Mouse (Mus musculus): ENCODE measurements around the gene Plekha4. TPM values are rescaled to one million over a fixed set of nuclear protein-coding genes. Genes with fewer than 3 reads are reported as not detected.
A peak's percentile ranks its signal among the peaks of the same experiment; 100 is the strongest.

Gene Plekha4
- polyA plus RNA-seq, 1 experiment from 2014 or later: 0.51 TPM

DNA sequence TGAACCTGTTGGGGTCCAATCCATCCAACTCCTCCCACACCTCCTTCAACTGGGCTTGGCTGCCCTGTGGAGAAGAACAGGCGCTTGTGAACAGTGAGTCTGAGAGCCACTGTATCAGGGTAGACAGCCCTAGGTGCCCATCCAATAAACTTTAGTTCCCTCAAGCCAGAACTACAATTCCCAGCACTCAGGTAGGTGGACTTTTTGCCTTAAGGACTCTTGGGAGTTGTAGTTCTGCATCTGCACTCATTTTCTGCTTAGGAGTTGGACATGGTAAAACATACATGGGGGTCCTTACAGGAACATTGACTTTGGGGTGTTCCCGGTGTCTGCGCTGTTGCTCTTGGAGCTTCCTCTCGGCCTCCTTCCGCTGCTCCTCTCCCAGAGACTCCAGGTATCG lies 27.7 kb upstream of the Plekha4 start:
- Histone ChIP-seq H3K9me3 (ENCODE audit: low read length) (no peaks in the 10 kb centered on the region), H3K27me3 (ENCODE audit: insufficient read depth, low read length) (no peaks in the 10 kb centered on the region), H3K27ac (ENCODE audit: low read depth) (no peak overlapping the region), H3K4me2 (ENCODE audit: low read depth, low read length) (no peak overlapping the region), H3K36me3 (replicated peaks; ENCODE audit: insufficient read depth, low read length) (peaks cover 91% of the 10 kb centered on the region), H3K4me3 (ENCODE audit: low read depth, low read length) (no peak overlapping the region), H3K9ac (replicated peaks) (no peak overlapping the region), H3K4me1 (ENCODE audit: insufficient read depth) (no peaks in the 10 kb centered on the region)
- 96% methylated on average over 6 of the region's 6 CpGs for WGBS (ENCODE audit: insufficient replicate concordance)
- no peak for TF ChIP-seq EP300 (IDR thresholded peaks at IDR 0.05; ENCODE audit: low read depth)
- no peak for TF ChIP-seq CTCF (IDR thresholded peaks at IDR 0.05; ENCODE audit: low read depth)
- no peak for DNase-seq
- ATAC-seq: no peak

DNA sequence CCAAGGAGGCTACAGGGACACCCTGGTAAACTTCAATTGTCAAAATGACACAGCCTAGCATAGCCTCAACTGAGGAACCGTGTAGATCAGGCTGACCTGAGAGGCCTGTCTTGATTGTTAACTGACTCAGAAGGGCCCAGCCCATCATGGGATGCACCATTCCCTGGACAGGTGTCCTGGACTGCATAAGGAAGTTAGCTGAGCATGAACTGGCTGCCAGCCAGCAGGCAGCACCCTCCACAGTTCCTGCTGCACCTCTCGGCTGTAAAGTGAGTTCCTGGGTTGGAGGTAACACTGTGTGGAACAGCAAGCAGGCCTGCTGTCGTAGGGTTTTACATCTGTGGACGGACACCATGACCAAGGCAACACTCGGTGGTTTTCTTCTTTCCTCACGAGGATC lies 18.5 kb upstream of the Plekha4 start:
- ATAC-seq (no peak), DNase-seq (no peak)
- Histone ChIP-seq H3K9ac (replicated peaks) (peak overlapping the region; percentile 57), H3K36me3 (replicated peaks; ENCODE audit: insufficient read depth, low read length) (peaks cover 27% of the 10 kb centered on the region; the same call in 1 of the 2 replicates), H3K4me2 (ENCODE audit: low read depth, low read length) (peak overlapping the region; percentile 93), H3K27ac (ENCODE audit: low read depth) (no peak overlapping the region), H3K4me1 (ENCODE audit: insufficient read depth) (peaks cover 23% of the 10 kb centered on the region), H3K4me3 (ENCODE audit: low read depth, low read length) (peak overlapping the region; percentile 95; the same call in 1 of the 2 replicates), H3K9me3 (ENCODE audit: low read length) (no peaks in the 10 kb centered on the region), H3K27me3 (ENCODE audit: insufficient read depth, low read length) (no peaks in the 10 kb centered on the region)
- WGBS (ENCODE audit: insufficient replicate concordance): 81% methylated on average over 6 of the region's 6 CpGs
- TF ChIP-seq CTCF (IDR thresholded peaks at IDR 0.05; ENCODE audit: low read depth): no peak
- TF ChIP-seq EP300 (IDR thresholded peaks at IDR 0.05; ENCODE audit: low read depth): no peak

GRCm38 (mm10) chr7:45508561-45508960 lies 17.6 kb upstream of the Plekha4 start:
- 57% methylated on average over 6 of the region's 6 CpGs for WGBS (ENCODE audit: insufficient replicate concordance)
- peaks cover 20% of the 10 kb centered on the region; the same call in 1 of the 2 replicates for H3K36me3 ChIP-seq (replicated peaks; ENCODE audit: insufficient read depth, low read length)
- TF ChIP-seq CTCF (IDR thresholded peaks at IDR 0.05; ENCODE audit: low read depth) (no peak), EP300 (IDR thresholded peaks at IDR 0.05; ENCODE audit: low read depth) (peak; percentile 88)
- H3K9ac ChIP-seq (replicated peaks): peak overlapping the region; percentile 94
- H3K9me3 ChIP-seq (ENCODE audit: low read length): no peaks in the 10 kb centered on the region
- H3K27ac ChIP-seq (ENCODE audit: low read depth): peak overlapping the region; percentile 92
- peaks cover 23% of the 10 kb centered on the region for H3K4me1 ChIP-seq (ENCODE audit: insufficient read depth)
- no peaks in the 10 kb centered on the region for H3K27me3 ChIP-seq (ENCODE audit: insufficient read depth, low read length)
- H3K4me3 ChIP-seq (ENCODE audit: low read depth, low read length): peak overlapping the region; percentile 95
- DNase-seq (peak; percentile 50), ATAC-seq (peak; percentile 63)
- H3K4me2 ChIP-seq (ENCODE audit: low read depth, low read length): peak overlapping the region; percentile 93

DNA sequence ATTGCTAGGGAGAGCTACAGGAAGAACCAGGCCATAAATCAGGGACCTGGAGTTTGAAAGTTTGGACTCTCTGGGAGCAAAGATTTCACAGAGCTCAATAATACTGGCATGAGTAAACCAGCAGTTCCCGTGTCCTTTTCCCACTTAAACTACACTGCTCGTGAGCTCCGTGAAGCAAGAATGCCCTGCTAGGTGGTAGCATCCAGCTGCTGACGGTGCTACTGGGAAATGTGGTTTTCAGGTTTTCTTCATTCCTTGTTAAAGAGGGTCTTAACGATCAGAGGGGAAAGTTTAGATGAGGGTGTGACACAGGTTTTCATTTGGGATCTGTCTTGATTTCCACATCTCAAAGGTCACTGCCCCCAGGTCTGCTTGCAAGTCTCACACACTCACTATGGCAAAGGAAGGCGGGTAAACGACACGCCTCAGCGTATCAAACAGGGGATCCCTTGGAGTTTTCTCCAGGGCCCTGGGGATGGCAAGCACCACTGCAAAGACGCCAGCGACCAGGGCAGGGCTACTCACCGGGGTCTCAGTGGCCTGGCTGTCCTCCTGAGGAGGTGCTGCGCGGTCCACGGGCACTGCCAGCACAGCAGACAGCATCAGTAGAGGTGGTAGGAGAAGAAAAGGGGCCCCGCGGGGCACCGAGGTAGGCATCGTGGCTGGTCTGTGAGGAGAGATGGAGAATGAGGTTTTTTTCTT lies 16.8 kb upstream of the Plekha4 start:
- ATAC-seq: 0 out of 2 replicates have a peak, but pooled peaks have one; percentile 12
- Histone ChIP-seq H3K36me3 (replicated peaks; ENCODE audit: insufficient read depth, low read length) (peaks cover 17% of the 10 kb centered on the region; the same call in 1 of the 2 replicates), H3K9me3 (ENCODE audit: low read length) (no peaks in the 10 kb centered on the region), H3K27me3 (ENCODE audit: insufficient read depth, low read length) (no peaks in the 10 kb centered on the region), H3K27ac (ENCODE audit: low read depth) (peak overlapping the region; percentile 92), H3K4me2 (ENCODE audit: low read depth, low read length) (peak overlapping the region; percentile 93), H3K4me1 (ENCODE audit: insufficient read depth) (peaks cover 23% of the 10 kb centered on the region), H3K4me3 (ENCODE audit: low read depth, low read length) (peak overlapping the region; percentile 95), H3K9ac (replicated peaks) (peak overlapping the region; percentile 94)
- peak; percentile 37 for DNase-seq
- TF ChIP-seq EP300 (IDR thresholded peaks at IDR 0.05; ENCODE audit: low read depth): no peak
- no peak for TF ChIP-seq CTCF (IDR thresholded peaks at IDR 0.05; ENCODE audit: low read depth)
- whole genome bisulfite sequencing (ENCODE audit: insufficient replicate concordance): 11% methylated on average over 19 of the region's 19 CpGs

DNA sequence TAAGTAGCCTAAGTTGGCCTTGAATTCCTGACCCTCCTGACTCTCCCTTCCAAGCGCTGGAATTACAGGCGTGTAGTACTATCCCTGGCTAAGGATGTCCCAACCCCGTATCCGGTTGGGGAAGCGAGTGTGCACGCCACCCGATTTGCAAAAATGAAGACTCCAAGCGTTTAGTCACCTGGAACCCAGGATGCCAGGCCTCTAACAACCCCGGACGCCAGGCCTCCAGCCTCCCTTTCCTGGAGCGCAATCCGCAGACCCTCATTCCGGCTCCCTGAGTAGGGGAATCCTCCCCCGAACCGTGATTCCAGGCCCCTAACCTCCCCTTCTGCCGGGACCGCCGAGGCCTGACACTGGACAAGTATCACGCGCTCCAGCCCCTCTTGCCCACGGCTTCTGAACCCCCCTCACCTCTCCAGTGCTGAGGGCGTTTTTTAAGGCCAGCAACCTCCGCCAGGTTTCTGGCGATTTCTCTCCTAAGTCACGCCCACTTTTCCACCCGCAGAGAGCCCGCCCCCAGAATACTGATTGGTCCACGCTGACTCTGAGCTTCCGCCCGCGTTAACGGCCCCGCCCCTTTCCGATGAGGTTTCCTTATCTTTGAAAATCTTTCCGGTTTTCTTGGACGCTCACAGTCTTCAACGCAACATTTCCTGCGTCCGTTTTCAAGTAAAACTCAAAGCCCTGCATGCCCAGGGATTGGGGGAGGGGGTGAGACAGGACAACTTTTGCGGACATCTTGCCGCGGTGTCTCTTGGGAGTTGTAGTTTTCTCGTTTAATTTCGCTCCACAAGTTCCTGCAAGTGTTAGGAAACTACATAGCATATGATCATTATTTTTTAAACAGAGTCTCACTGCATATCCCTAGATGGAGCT lies 16.0 kb upstream of the Plekha4 start, which contains the start of gene Nucb1:
Nucb1 (minus strand) TSS at position 495 of the 876 bp plus-strand sequence.
- H3K4me3 ChIP-seq (ENCODE audit: low read depth, low read length): peak within 1 kb of the TSS; percentile 95
- DNase-seq: peak; percentile 94
- ATAC-seq: peak; percentile 88
- no peaks in the 10 kb centered on the region for H3K9me3 ChIP-seq (ENCODE audit: low read length)
- under 1% methylated on average over 44 of the region's 44 CpGs for WGBS (ENCODE audit: insufficient replicate concordance)
- H3K36me3 ChIP-seq (replicated peaks; ENCODE audit: insufficient read depth, low read length): peaks cover 17% of the 10 kb centered on the region; the same call in 1 of the 2 replicates
- TF ChIP-seq CTCF (IDR thresholded peaks at IDR 0.05; ENCODE audit: low read depth): no peak; the same call in 1 of the 2 replicates
- TF ChIP-seq EP300 (IDR thresholded peaks at IDR 0.05; ENCODE audit: low read depth): peak; percentile 63
- H3K27me3 ChIP-seq (ENCODE audit: insufficient read depth, low read length): no peaks in the 10 kb centered on the region
- peak within 1 kb of the TSS; percentile 94 for H3K9ac ChIP-seq (replicated peaks)
- H3K4me2 ChIP-seq (ENCODE audit: low read depth, low read length): peak within 1 kb of the TSS; percentile 93
- peaks cover 26% of the 10 kb centered on the region for H3K4me1 ChIP-seq (ENCODE audit: insufficient read depth)
- H3K27ac ChIP-seq (ENCODE audit: low read depth): peak within 1 kb of the TSS; percentile 92

DNA sequence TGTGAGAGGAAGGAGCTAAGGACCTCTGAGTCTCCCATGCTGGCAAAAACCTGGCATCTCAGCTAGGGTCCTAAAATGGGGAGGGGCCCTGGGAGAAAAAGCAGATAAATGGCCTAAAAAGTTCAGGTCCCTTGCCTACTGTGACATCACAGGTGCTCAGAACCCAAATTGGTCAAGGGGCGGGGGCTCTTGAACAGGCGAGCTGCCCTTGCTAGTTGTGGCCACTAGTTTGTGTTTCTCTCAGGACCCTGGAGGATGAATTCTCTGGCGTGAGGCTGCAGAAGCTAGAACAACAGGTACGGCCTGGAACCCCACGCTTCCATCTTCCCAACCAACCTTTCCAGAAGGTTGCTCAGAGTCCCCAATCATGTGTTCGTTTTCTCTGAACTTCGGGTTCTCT lies 11.7 kb upstream of the Plekha4 start:
- DNase-seq: no peak
- no peaks in the 10 kb centered on the region for H3K9me3 ChIP-seq (ENCODE audit: low read length)
- no peak for ATAC-seq
- H3K9ac ChIP-seq (replicated peaks): no peak overlapping the region
- peaks cover 14% of the 10 kb centered on the region for H3K4me1 ChIP-seq (ENCODE audit: insufficient read depth)
- H3K4me2 ChIP-seq (ENCODE audit: low read depth, low read length): no peak overlapping the region
- WGBS (ENCODE audit: insufficient replicate concordance): 83% methylated on average over 7 of the region's 7 CpGs
- no peak overlapping the region for H3K4me3 ChIP-seq (ENCODE audit: low read depth, low read length)
- H3K36me3 ChIP-seq (replicated peaks; ENCODE audit: insufficient read depth, low read length): no peaks in the 10 kb centered on the region
- TF ChIP-seq CTCF (IDR thresholded peaks at IDR 0.05; ENCODE audit: low read depth) (no peak), EP300 (IDR thresholded peaks at IDR 0.05; ENCODE audit: low read depth) (no peak)
- H3K27ac ChIP-seq (ENCODE audit: low read depth): no peak overlapping the region
- no peaks in the 10 kb centered on the region for H3K27me3 ChIP-seq (ENCODE audit: insufficient read depth, low read length)

Data from liver, postnatal 0 days (tissue).